30 mouse cellular contexts compared by ENCODE assay signal in the genomic region with DNA sequence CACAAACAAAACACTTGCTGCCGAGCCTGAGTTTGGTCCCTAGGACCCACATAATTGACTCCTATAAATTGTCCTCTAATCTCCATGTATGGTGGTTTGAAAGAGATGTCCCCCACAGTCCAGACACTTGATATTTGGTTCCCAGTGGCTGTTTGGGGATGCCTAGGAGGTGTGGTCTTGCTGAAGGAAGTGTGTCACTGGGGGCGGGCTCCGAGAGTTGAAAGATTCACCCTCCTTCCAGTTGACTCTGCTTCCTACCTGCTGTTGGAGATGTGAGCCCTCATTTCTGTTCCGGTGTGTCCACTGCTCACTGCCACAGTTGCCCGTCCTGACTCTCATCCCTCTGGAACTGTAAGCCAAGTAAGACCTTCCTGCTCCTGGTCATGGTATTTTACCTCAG. TPM values are rescaled to one million over a fixed set of nuclear protein-coding genes. Genes with fewer than 3 reads are reported as not detected.
DNase-seq lines count a peak whose midpoint lies in the region; ATAC-seq and TF ChIP-seq lines count a peak whose summit lies in the region.
"Had no signal": no experiment of that assay in that cellular context is flagged by ENCODE, and none has a peak within 500 bp of the region (broad histone marks: within the 10 kb centered on the region; RNA-seq: fewer than 3 reads in every experiment).

No protein-coding gene starts in this region.

- H3K36me3 ChIP-seq in E14TG2a.4 (ENCODE audit: insufficient read depth, low read length) = no peaks in the 10 kb centered on the region
- H3K36me3 ChIP-seq: embryonic facial prominence, embryonic 10.5 days; embryonic facial prominence, embryonic 12.5 days; G1E had no signal

- TF ChIP-seq CTCF in E14TG2a.4 (conservative IDR thresholded peaks at IDR 0.05; ENCODE audit: low read length) = no peak

- H3K27me3 ChIP-seq in E14TG2a.4 (ENCODE audit: insufficient read depth, low read length) = no peaks in the 10 kb centered on the region
- H3K27me3 ChIP-seq: CH12.LX; embryonic facial prominence, embryonic 12.5 days; forebrain, embryonic 13.5 days; Patski had no signal

- H3K9me3 ChIP-seq in E14TG2a.4 (ENCODE audit: low read length) = no peaks in the 10 kb centered on the region
- H3K9me3 ChIP-seq: embryonic facial prominence, embryonic 10.5 days; embryonic facial prominence, embryonic 12.5 days; forebrain, embryonic 13.5 days; G1E had no signal

- DNase-seq in ES-CJ7 (ENCODE audit: low read depth, low spot score) (peak; percentile 56), R1 (ENCODE audit: low read depth, low spot score) (peak; percentile 66)
- DNase-seq in adrenal gland, postnatal 25 days = no peak
- no peak for DNase-seq in adrenal gland, adult (ENCODE audit: inconsistent age in 2 of 2, low spot score in 1 of 2)
- DNase-seq in gastrocnemius, postnatal 4 days (ENCODE audit: low spot score in 2 of 2) = no peak
- DNase-seq: adrenal gland, adult 8-10 months; adrenal gland, postnatal 14 days; B cell, adult 2 months; cerebellum, adult 11 months; cerebellum, adult 2 months; cerebellum, adult 9-10 months; cerebellum, postnatal 10 days; cerebellum, postnatal 25 days; gastrocnemius, adult 2 months had no signal

- H3K4me3 ChIP-seq in E14TG2a.4 (replicated peaks; ENCODE audit: low read length) = peak overlapping the region; percentile 62
- H3K4me3 ChIP-seq: embryonic facial prominence, embryonic 10.5 days; embryonic facial prominence, embryonic 12.5 days; forebrain, embryonic 13.5 days; gastrocnemius, adult 2 months had no signal

- ATAC-seq in activated CD4-positive, CD25-positive, alpha-beta regulatory T cell, adult 4 months = no peak
- ATAC-seq: CD4-positive, CD25-positive, alpha-beta regulatory T cell, adult 4 months; forebrain, embryonic 13.5 days; forebrain, embryonic 16.5 days; Patski had no signal

- peaks cover 72% of the 10 kb centered on the region for H3K4me1 ChIP-seq in E14TG2a.4 (replicated peaks; ENCODE audit: low read depth, low read length)
- H3K4me1 ChIP-seq: embryonic facial prominence, embryonic 10.5 days; embryonic facial prominence, embryonic 12.5 days; forebrain, embryonic 13.5 days had no signal

RNA-seq across cellular contexts. Expression of a gene that starts 13.2 kb away (rescaled TPM):
- 41.3 and 53.3 TPM in 2 replicates for total RNA-seq in adrenal gland, postnatal 25 days (2021)
- total RNA-seq in gastrocnemius, postnatal 4 days (2021) = 10 to 100 TPM; 28.4 to 30.5 TPM
- polyA plus RNA-seq in activated CD4-positive, CD25-positive, alpha-beta regulatory T cell, adult 4 months (2017; shearing (Covaris generic)) = 10 to 100 TPM in 1 of 2 experiments, 1 to 10 TPM in 1; 9.2 to 12.3 TPM

RNA-seq across cellular contexts. Expression of a gene that starts 23.2 kb away (rescaled TPM):
- total RNA-seq in adrenal gland, postnatal 25 days (2021) = not detected in 2 replicates
- total RNA-seq in gastrocnemius, postnatal 4 days (2021) = not detected
- not detected for polyA plus RNA-seq in activated CD4-positive, CD25-positive, alpha-beta regulatory T cell, adult 4 months (2017; shearing (Covaris generic))
- total RNA-seq: adrenal gland, adult 18-20 months; adrenal gland, adult 8-10 months; adrenal gland, postnatal 14 days; adrenal gland, postnatal 4 days; CH12.LX; G1E had no signal
- polyA plus RNA-seq: CD4-positive, CD25-positive, alpha-beta regulatory T cell, adult 4 months; cerebellum, adult 2 months; cortical plate, adult 2 months; embryonic facial prominence, embryonic 14.5 days; frontal cortex, adult 2 months; G1E; Patski had no signal

RNA-seq across cellular contexts. Expression of a gene that starts 49.8 kb away (rescaled TPM):
- 1.1 and 1.4 TPM in 2 replicates for total RNA-seq in adrenal gland, postnatal 25 days (2021)
- total RNA-seq in gastrocnemius, postnatal 4 days (2021) = under 1 TPM; 0.29 to 0.59 TPM
- not detected for polyA plus RNA-seq in activated CD4-positive, CD25-positive, alpha-beta regulatory T cell, adult 4 months (2017; shearing (Covaris generic))
- total RNA-seq: CH12.LX had no signal
- polyA plus RNA-seq: CD4-positive, CD25-positive, alpha-beta regulatory T cell, adult 4 months; cortical plate, adult 2 months; embryonic facial prominence, embryonic 10.5 days; forebrain, embryonic 11.5 days; forebrain, embryonic 13.5 days; forebrain, embryonic 16.5 days; G1E; Patski had no signal

Comparison
In these comparisons a context has a peak if more than half of its experiments do, and no peak if none do; other contexts are left out.
1. DNase-seq: peak in ES-CJ7 (single experiment) and R1 (single experiment); none in adrenal gland, postnatal 25 days (single experiment), adrenal gland, adult (0 of 2) and gastrocnemius, postnatal 4 days (0 of 2).